Mouse (Mus musculus) brain, embryonic 14.5 days (tissue): ENCODE results near the gene Srl.

Source experiments
- CTCF ChIP-seq: fragments of 200-500 bp; IDR thresholded peaks from 2 replicates; pipeline ENCODE4 v1.5.1; 2012; ENCODE audit warnings: inconsistent platforms, mild to moderate bottlenecking, moderate library complexity, borderline replicate concordance; ENCODE audit not compliant: insufficient read depth, insufficient read length; ENCODE audit errors: extremely low read depth
- POLR2A ChIP-seq: fragments of 200-500 bp; IDR thresholded peaks from 2 replicates; pipeline ENCODE4 v1.6.1; 2012; ENCODE audit warnings: mild to moderate bottlenecking, inconsistent platforms, borderline replicate concordance; ENCODE audit not compliant: poor library complexity, insufficient read depth, insufficient read length, severe bottlenecking; ENCODE audit errors: extremely low read depth

DNA sequence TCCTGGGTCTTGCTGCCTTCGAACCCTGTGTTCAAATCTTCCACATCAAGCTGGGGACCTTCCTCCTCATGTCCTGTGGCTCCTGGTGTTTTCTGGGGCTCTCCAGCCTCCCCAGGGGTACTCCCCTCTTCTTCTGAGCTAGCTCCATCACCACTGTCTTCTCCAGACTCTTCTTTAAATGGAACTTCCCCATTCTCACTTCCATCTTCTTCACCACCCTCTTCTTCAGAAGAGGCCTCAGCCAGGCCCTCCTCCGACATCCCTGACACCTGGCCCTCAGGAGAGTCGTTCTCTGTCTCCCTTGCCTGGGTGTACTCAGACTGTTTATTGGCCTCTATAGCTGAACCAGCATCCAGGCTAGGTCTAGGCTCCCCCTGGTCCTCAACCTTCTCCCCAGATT is 45.1 kb downstream of the Srl start:
- no peak for TF ChIP-seq POLR2A
- no peak for TF ChIP-seq CTCF
